Mouse (Mus musculus) yolk sac, embryonic 10.5 days (tissue): ENCODE measurements around the gene Wdhd1.
"Not testable (repeated sequence)": the region's sequence is repeated elsewhere in the genome, so short reads cannot be mapped to it uniquely, and the experiment has no call there.

Source experiments
- DNase-seq: peaks from one replicate; pipeline ENCODE4 v3.0.0-alpha.2; 2017; ENCODE audit warnings: low spot score

Gene Wdhd1

DNA sequence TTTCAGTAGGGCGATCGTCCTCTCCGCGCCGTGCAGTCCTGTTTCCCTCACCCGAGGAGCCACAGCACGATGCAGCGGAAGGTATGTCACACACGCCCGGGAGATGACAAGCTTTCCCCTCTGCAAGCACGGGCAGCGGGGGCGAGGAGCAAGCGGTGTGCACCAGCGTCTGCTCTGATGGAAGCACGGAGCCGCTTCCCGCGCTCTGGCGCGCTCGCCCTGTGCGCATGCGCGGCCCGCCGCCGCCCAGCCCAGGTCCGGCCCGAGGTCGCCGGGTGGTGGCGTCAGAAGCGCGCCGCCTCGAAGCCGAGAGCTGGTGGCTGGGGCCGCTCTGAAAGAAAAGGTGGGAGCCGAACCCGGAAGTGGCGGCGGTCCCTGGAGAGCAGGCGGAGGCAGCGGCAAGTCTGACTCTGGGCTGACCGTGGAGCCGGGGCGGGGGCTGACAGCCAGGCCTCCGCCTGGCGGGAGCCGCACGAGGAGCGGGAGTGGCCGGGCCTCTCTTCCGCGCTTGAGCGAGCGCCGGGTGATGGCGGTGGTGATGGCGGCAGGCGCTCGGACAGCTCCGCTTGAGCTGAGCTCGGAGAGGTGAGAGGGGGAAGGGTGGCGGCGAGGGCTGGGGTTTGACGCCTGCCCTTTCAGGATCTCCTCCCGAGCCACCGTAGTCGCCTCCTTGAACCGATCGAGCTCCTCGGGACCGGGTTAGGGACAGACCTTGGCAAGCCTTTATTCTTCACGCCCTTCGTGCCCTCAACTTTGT lies at the start of gene Wdhd1, which contains the start of gene Socs4:
Gene Wdhd1, minus strand, starts transcription at position 221 of the 757 bp plus-strand sequence.
Gene Socs4, plus strand, starts transcription at position 295 of the 757 bp plus-strand sequence.
- peak; percentile 96 for DNase-seq

DNA sequence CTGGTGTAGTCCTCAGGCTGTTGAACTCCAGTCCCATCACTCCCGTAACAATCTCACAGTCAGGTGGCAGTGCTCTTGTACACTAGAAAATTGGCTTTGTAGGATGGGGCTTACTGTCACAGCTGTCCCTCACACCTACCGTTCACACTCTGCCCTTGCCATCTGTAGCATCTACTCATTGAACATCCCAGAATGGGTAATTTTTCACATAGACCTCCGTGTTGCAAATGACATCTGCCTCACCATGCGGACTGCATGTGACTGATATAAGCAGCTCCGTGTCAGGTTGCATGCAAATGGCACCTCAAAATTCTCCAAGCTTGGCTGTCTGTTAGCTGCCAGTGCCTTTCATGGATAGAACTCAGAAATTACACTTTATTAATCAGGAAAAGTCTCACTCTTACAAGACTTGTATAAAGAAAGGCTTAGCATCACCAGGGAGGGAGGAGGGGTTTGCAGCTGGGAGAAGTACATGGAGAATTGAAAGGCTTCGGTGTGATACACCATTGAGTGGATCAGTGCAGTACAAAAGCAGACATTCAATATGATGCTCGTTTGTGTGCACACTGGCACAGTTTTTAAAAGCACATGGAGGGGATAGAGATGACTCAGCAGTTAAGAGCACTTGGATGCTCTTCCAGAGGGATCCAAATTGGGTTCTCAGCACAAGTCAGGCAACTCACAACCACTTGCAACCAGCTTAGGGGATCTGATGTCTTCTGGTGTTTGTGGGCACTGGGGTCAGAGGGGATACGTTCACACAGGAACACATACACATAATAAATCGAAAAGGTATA lies 49.5 kb upstream of the Wdhd1 start:
- no peak for DNase-seq

DNA sequence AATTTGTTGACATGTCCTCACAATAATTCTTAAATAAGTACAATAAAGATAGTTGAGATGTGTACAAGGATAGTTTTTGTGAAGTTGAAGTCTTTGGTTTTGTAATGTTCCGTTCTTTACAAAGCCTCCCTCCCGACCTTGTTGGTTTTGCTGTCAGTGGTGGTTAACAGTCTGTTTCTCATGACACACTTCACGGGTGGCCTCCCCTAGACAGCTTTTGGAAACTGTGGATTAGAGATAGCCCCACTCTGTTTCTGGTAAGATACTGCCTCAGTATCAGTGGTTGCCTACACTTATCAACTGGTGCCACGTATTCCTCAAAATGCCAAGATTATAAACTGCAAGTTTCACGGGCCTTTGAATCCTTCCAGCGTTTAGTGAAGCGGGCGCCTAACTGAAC lies 44.9 kb upstream of the Wdhd1 start:
- not testable (repeated sequence) for DNase-seq

DNA sequence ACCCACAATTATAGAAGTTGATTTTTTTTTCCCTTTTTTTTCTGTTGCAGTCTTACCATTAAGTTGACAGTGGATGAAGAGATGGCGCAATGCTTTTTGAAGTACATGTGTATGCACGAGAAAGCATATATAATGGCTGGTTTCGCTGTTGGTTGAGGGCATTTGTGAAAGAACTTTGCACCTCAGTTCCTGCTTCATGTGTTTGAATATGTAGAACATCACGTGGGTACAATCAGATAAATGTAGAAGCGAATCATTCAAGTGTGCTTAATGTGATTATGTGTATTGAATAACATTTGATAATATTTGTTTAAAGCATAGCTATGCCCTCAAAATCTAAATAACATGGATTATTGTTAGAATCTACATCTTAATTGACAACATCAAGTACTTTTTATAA lies 42.7 kb upstream of the Wdhd1 start:
- DNase-seq = no peak

DNA sequence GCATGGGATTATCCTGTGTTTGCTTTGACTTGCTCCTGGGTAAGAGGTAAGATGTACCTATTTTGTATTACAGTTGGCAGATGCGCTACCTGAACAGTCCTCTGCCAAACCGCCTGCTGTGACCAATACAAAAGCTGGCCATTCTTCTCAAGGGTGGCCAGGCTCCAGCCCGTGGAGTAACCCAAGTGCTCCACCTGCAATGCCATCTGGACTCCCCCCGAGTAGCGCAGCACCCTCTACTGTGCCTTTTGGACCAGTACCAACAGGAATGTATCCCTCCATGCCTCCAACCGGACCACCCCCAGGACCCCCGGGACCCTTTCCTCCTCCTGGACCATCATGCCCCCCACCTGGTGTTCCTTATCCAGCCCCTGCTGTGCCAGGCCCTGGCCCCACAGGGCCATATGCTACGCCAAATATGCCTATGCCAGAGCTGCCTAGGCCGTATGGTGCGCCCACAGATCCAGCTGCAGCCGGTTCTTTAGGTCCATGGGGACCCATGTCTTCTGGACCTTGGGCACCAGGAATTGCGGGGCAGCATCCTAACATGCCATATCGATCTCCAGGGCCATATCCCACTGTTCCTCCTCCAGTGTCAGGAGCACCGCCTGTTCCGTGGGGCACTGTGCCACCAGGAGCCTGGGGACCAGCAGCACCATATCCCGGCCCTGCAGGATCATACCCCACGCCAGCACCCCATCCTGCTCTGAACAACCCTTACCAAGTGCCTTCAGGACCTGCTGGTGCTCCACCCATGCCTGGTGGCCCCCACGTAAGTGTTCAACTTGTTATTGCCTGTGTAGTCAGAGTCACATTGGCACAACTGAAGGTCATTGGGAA lies 33.9 kb upstream of the Wdhd1 start:
- no peak for DNase-seq

DNA sequence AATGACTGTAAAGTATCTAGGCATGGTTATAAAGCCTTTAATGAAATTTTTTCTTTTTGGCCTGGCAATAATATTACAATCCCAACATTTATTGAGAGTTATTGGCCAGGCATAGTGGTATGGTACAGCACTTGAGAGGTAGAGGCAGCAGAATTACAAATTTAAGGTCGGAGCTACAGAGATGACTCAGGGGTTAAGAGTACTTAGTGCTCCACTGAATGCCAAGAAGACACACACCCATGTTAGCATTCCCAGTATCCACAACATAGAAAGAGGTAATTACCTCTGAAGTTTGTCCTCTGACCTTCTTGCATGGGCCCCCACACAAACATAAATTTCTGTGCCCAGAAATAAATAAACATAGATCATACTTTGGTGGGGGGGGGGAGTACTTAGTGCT lies 32.4 kb upstream of the Wdhd1 start:
- no peak for DNase-seq

DNA sequence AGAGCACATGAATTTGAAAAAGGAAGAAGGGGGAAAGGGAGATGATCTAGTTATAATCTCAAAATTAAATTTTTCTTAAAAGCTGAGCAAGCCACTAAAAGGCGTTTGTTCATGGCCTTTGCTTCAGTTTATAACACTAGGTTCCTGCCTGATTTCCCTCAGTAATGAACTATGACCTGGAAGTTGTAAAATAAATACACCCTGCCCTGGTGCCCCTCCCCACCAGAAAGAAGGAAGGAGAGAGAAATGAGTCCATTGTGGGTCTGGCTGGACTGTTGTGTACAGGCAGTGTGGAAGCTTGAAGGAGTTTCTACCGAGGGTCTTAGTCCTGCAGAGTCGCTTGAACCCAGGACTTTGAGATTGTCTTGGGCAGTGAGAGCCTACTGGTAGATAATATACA lies 31.0 kb upstream of the Wdhd1 start:
- DNase-seq = peak; percentile 36

DNA sequence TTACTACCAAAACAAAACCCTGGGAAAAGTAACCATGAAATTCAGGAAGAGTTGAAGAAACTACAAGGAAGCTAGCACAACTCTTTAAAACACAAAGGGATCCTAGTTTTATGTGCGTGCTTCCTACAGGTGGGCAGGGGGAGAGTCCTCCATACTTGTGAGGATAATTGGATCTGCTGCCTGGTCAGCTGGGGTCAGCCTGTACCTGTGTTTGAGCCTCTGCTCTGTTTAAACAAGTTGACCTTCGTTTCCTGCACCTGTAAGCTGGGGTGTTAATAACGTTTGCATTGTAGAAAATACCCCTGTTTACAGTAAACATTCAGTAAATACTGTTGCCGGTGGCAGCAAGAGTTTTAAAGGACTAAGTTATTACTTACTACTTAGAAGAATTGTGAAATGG lies 29.3 kb upstream of the Wdhd1 start:
- DNase-seq = peak; percentile 36

DNA sequence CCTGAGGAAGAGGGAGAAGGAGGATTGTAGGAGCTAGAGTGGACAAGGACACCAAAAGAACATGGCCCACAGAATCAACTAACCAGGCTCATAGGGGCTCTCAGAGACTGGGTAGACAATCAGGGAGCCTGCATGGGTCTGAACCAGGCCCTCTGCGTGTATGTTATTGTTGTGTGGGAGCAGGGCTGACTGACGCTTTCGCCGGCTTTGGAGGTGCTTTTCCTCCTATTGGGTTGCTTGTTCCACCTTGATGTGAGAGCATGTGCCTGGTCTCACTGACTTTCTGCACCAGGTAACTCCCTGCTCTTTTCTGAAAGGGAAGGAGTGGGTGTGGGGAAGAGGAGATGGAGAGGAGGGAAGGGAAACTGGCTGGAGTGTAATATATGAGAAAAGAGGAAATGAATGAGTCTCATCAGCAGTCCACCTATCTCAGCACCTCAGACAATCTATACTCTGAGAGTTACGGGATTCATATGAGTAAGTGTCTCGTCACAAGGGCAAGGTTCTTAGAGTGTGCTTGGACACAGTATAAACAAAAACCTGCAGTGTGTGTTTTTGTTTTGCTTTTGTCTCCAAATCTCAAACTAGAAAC lies 28.3 kb upstream of the Wdhd1 start:
- DNase-seq = no peak

DNA sequence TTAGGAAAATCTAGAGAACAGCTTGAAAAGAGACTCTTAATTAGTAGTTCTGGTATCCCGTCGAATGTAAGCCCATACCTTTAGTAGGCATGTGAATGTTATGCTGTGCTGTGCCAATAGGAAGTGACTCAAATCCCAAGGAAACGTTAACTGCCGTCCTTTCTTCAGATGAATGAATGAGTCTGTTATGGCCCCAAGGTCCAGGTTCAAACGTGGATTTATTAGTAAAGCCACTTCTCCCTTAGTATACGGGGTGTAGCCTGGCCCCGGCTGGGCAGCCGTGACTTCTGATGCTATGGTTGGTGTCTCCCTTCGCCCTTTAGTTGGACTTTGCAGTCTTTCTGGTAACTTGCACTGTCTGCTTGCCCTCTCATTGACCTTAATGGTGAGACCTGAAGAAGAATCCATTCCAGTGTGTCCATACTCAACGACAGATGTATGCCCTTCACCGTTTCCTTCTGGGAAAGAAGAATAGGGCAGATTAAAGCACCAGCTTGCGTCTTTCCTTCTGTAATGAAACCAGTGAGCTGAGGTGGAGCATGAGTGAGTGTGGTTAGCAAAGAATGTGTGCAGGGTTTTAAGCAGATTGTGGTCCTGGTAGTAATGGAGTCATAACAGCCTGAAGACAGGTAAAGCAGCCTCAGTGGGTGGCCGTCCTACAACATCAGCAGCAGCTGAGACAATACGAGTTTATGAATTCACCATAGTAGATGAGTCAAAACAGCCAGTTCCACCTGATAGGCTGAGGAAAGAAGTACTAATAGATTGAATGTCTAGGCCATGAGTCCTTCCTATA lies 26.4 kb upstream of the Wdhd1 start:
- DNase-seq = no peak

DNA sequence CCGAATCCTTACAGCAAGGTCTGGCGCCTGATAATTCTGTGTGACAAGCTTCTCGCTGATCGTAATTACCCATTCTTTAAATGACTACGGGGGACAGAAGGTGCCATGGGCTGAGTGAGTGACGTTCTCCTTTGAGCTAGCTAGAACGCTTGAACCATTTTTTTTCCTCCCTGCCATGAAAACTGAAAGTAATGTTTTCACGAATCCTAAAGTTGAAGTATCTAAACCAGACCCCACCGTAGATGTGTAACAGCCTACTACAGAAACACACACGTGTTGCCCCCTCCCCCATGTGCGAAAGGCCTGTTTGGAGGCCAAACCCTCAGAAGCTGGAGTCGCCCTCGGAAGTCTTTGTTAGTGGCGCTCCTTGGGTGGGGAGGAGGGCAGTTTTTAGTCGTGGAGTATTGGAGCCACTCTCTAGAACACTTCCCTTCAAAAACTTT lies 22.2 kb upstream of the Wdhd1 start:
- DNase-seq = peak; percentile 70

DNA sequence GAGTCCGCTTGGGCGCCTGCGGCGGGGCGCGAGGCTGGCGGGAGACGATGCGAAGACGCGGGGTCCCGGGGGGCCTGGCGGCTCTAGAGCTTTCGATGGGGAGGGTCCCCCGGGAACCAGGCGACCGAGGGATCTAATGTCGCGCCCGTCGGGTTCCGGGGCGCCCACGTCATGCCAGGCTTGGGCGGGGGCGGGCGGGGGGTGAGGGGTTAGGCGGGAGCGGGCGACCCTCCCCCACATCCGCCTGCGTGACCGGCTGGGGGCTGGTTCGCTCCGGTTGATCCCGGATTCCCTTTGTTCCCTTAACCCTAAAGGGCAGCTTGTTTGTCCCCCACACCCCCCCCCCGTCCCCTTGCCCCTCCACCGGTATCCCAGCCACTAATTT lies 21.7 kb upstream of the Wdhd1 start:
- DNase-seq = peak; percentile 77

DNA sequence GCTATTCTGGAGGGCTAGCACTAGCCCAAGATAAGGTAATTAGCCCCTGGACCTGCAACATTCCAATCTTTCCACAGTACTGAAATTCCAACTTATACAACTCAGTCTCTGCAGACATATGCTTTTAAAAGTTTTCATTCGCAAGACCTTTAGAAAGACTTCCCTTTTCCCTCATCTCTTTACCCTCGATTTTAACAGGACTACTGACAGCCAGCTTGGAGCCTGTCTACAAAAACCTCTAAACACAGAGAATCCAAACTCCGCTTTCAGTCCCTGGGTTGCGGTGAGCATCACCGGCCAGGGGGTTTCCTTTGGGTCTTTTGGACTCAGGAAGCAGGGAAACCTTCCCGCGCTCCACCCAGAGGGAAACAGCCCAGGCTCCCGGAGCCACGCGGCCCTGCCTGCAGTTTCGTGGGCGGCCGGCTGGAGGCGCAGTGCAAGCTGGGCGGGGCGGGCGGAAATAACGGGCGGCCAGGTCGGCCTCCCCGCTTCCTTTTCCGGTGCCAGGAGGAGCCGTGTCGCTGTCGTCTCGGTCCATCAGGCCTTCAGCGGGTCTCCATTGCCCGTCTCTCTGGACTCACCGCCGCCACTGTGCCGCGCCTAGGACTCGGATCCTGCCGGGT lies 21.2 kb upstream of the Wdhd1 start, which contains the start of gene Mapk1ip1l:
Gene Mapk1ip1l, plus strand, starts transcription at position 482 of the 623 bp plus-strand sequence.
- DNase-seq = peak; percentile 90

DNA sequence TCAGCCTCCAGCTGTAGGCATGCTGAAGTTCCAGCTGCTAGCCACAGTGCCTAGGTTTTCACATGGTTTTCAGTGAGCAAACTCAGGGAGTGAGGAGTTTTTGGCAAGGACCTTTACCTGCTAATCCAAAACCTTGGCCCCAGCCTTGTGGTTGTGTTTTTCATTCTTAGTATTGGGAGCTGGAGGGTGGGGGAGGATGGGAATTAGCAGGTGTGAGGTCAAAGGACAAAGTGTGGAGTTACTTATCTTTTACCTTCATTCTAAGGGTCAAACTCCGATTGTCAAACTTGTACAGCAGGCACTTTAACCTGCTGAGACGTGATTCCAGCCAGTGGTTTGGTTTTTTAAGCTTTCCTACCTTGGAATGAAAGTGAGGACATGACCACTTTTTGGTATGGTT lies 19.6 kb upstream of the Wdhd1 start:
- DNase-seq = peak; percentile 82

DNA sequence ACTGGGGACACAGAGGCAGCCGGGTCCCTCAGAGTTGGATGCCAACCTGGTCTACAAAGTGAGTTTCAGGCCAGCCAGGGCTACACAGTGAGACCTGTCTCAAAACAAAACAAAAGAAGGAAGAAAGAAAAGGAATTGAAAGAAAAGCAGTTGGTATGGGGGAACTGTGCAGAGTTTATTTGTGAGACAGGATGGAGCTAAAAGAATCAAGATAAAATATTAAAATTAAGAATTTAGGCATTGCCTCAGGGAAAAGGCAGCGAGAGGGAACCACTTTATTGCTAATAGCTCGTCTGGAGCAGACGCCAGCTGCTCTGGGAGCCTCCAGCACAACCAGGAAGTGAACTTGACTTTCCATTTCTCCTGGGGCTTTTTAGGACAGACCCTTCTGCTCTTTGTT lies 17.5 kb upstream of the Wdhd1 start:
- no peak for DNase-seq

DNA sequence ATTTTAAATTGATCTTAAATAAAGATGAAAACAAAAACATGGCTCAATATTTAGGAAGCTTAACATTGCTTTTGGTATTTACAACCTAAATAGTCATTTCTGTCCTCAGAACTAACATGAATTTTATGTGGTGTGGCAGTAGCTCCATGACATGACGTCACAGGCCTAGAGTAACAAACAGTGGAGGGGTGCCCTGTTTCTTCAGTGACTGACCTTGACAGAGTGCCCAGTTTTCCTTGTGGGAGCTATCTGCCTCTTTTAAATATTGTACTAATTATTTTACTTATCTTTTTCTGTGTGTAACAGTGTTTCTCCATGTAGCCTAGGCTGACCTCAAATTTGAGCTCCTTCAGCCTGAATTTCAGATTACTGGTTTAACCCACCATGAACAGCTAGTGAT lies 15.1 kb upstream of the Wdhd1 start:
- DNase-seq = no peak

DNA sequence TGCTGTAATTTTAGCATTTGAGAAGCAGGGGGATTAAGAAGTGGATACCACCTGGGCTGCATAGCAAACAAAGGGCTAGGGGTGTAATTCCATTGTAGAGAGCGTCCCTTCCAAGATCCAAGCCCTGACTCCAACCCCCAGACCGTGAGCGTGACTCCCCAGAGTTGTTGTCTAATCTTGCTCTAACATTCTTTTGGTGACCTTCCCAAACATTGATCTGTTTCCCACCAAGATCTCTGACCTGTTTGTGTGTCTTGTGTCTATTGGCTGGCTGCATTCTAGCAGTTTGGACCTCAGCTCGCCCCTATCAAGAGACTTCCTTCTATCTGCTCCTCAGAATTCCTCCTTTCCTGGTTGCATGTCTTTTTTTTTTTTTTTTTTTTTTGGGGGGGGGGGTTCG lies 10.4 kb upstream of the Wdhd1 start:
- no peak for DNase-seq

DNA sequence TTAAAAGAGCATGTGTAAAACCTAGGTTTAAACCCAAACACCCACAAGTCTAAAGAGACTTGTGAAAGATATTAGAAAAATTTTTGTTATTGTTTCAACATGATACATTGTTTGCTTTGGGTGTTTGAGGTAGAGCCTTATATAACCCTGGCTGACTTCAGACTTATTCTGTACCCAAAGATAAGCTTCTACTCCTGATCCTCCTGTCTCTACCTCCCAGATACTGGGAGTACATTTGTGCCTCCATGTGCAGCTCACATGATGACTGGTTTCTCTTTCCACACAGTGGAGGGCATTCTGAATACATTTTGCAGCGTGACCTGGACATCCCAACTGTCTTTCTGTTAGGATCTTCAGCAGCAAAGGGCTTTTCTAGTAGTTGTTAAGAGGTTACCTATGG lies 9.6 kb upstream of the Wdhd1 start:
- DNase-seq = no peak

DNA sequence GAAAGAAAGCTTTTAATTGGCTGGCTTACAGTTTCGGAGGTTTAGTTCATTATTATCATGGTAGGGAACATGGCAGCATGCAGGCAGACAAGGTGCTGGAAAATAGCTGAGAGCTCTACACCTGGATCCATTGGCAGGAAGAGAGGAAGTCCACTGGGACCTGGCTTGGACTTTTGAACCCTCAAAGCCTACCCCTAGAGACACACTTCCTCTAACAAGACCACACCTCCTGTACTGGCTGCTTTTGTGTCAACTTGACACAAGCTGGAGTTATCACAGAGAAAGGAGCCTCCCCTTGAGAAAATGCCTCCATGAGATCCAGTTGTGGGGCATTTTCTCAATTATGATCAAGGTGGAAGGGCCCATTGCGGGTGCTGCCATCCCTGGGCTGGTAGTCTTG lies 8.6 kb upstream of the Wdhd1 start:
- DNase-seq = no peak

DNA sequence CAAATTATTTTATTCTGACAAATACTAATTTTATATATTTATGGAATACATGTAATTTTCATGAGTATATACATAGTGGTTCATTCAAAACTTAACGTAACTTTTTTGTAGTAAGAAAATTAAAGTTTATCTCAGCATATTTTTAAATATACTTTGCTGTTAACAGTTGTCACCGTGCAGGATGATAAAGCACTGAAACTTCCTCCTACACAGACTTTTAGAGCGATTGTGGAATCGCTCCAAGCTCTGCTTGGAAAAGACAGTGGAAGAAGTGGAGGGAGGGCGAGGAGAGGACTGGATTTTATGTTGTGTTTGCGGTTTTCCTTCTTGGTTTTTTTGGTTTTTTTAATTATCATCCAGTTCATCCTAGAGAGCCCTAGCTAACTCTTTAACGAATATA lies 6.9 kb upstream of the Wdhd1 start:
- DNase-seq = no peak

DNA sequence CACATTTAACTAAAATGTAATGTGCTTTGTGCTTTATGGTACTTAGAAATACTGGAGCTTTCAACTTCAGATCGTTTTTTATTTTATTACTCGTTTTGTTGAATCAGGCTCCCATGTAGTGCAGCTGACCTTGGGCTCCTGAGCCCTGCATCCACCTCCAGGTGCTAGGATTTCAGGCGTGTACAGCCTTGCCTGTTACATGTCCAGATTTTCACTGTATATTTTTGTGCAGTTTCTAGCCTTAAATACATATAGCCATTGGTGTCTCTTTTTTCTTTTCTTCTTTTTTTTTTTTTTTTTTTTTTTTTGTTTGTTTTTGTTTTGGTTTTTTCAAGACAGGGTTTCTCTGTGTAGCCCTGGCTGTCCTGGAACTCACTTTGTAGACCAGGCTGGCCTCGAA lies 4.9 kb upstream of the Wdhd1 start:
- no peak for DNase-seq
